ENCODE assay signal across 27 mouse cellular contexts in the genomic region with DNA sequence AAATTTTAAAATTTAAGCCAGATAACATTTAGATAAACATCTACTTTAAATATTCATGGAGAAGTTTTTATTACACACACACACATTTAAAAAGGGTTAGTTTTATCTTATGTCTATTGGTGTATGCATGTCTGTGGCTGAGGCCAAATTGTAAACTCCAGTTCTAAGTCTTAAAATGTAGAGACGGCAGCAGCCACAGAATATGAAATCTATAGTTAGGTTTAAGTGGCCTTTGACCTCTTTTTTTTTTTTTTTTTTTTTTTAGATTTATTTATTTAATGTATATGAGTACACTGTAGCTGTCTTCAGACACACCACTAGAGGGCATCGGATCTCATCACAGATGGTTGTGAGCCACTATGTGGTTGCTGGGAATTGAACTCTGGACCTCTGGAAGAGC. TPM values are rescaled to one million over a fixed set of nuclear protein-coding genes. Genes with fewer than 3 reads are reported as not detected.
A peak's percentile ranks its signal among the peaks of the same experiment; 100 is the strongest.
DNase-seq lines count a peak whose midpoint lies in the region; ATAC-seq and TF ChIP-seq lines count a peak whose summit lies in the region.
"Had no signal": no experiment of that assay in that cellular context is flagged by ENCODE, and none has a peak within 500 bp of the region (broad histone marks: within the 10 kb centered on the region; RNA-seq: fewer than 3 reads in every experiment).

No protein-coding gene starts in this region.

- no peak for TF ChIP-seq EP300 in lung, postnatal 0 days (IDR thresholded peaks at IDR 0.05)
- no peak for TF ChIP-seq EP300 in MEL (IDR thresholded peaks at IDR 0.05; ENCODE audit: low read depth in 1 of 2, low read length in 2 of 2)

- no peaks in the 10 kb centered on the region for H3K36me3 ChIP-seq in kidney, postnatal 0 days (ENCODE audit: insufficient read depth, low read length)
- no peaks in the 10 kb centered on the region for H3K36me3 ChIP-seq in lung, postnatal 0 days (ENCODE audit: insufficient read depth, low read length)
- peaks cover 9 to 84% of the 10 kb centered on the region in 2 experiments for H3K36me3 ChIP-seq in MEL (ENCODE audit: control insufficient read depth in 1 of 2, insufficient read depth in 2 of 2, low read length in 2 of 2)
- H3K36me3 ChIP-seq: embryonic facial prominence, embryonic 12.5 days; hindbrain, embryonic 15.5 days; midbrain, embryonic 12.5 days; neural tube, embryonic 15.5 days; stomach, embryonic 15.5 days had no signal

- no peak overlapping the region for H3K4me2 ChIP-seq in kidney, postnatal 0 days (ENCODE audit: low read length)
- H3K4me2 ChIP-seq in lung, postnatal 0 days (replicated peaks; ENCODE audit: low read depth, low read length): no peak overlapping the region
- H3K4me2 ChIP-seq: embryonic facial prominence, embryonic 12.5 days; hindbrain, embryonic 15.5 days; liver, embryonic 15.5 days; midbrain, embryonic 12.5 days; neural tube, embryonic 15.5 days; stomach, embryonic 15.5 days had no signal

- 68% methylated on average over 2 of the region's 2 CpGs for WGBS in kidney, postnatal 0 days
- WGBS in lung, postnatal 0 days: 84% methylated on average over 2 of the region's 2 CpGs

- no peak overlapping the region for H3K9ac ChIP-seq in kidney, postnatal 0 days (ENCODE audit: low read depth, low read length)
- no peak overlapping the region for H3K9ac ChIP-seq in lung, postnatal 0 days (replicated peaks; ENCODE audit: low read depth)
- H3K9ac ChIP-seq in MEL (ENCODE audit: control insufficient read depth, low read depth, low read length, poor library complexity, severe bottlenecking): no peak overlapping the region
- H3K9ac ChIP-seq: embryonic facial prominence, embryonic 12.5 days; hindbrain, embryonic 15.5 days; liver, embryonic 15.5 days; midbrain, embryonic 12.5 days; neural tube, embryonic 15.5 days; stomach, embryonic 15.5 days had no signal

- H3K27ac ChIP-seq in kidney, postnatal 0 days: no peak overlapping the region
- H3K27ac ChIP-seq in lung, postnatal 0 days (ENCODE audit: low read length): no peak overlapping the region
- H3K27ac ChIP-seq in MEL (ENCODE audit: control insufficient read depth, low read depth, low read length): no peak overlapping the region
- H3K27ac ChIP-seq: embryonic facial prominence, embryonic 12.5 days; hindbrain, embryonic 15.5 days; liver, embryonic 15.5 days; midbrain, embryonic 12.5 days; neural tube, embryonic 15.5 days; stomach, embryonic 15.5 days had no signal

- TF ChIP-seq CTCF in kidney, postnatal 0 days (IDR thresholded peaks at IDR 0.05; ENCODE audit: low read depth): peak; percentile 24; the same call in 1 of the 2 replicates
- peak; percentile 16; the same call in 1 of the 2 replicates for TF ChIP-seq CTCF in lung, postnatal 0 days (IDR thresholded peaks at IDR 0.05)
- no peak; a peak in 1 of 6 replicates for TF ChIP-seq CTCF in MEL (IDR thresholded peaks at IDR 0.05 in 2 of 3, conservative IDR thresholded peaks at IDR 0.05 in 1 of 3; ENCODE audit: control insufficient read depth in 1 of 3, insufficient read depth in 1 of 3, low read depth in 2 of 3, low read length in 3 of 3, poor library complexity in 1 of 3, severe bottlenecking in 1 of 3)

- H3K9me3 ChIP-seq in kidney, postnatal 0 days (replicated peaks; ENCODE audit: low read length): no peaks in the 10 kb centered on the region
- H3K9me3 ChIP-seq in lung, postnatal 0 days (ENCODE audit: low read length): no peaks in the 10 kb centered on the region
- no peaks in the 10 kb centered on the region for H3K9me3 ChIP-seq in MEL (replicated peaks; ENCODE audit: insufficient read depth, low read length)
- H3K9me3 ChIP-seq: embryonic facial prominence, embryonic 12.5 days; heart, embryonic 13.5 days; hindbrain, embryonic 15.5 days; liver, embryonic 15.5 days; megakaryocyte, embryonic 14.5 days; midbrain, embryonic 12.5 days; neural tube, embryonic 15.5 days; stomach, embryonic 15.5 days had no signal

- peaks cover 47% of the 10 kb centered on the region for H3K4me1 ChIP-seq in kidney, postnatal 0 days (replicated peaks; ENCODE audit: insufficient read depth, low read length)
- peaks cover 21% of the 10 kb centered on the region; the same call in 1 of the 2 replicates for H3K4me1 ChIP-seq in lung, postnatal 0 days (ENCODE audit: insufficient read depth, low read depth, low read length)
- peaks cover 39 to 45% of the 10 kb centered on the region in 2 experiments for H3K4me1 ChIP-seq in MEL (ENCODE audit: control insufficient read depth in 1 of 2, insufficient read depth in 2 of 2, low read length in 2 of 2)

- TF ChIP-seq POLR2A in MEL (IDR thresholded peaks at IDR 0.05; ENCODE audit: control insufficient read depth in 1 of 2, insufficient read depth in 1 of 2, low read depth in 1 of 2, low read length in 2 of 2, poor library complexity in 1 of 2): no peak

- no peak overlapping the region for H3K4me3 ChIP-seq in kidney, postnatal 0 days (replicated peaks; ENCODE audit: low read depth, low read length)
- H3K4me3 ChIP-seq in lung, postnatal 0 days (ENCODE audit: low read depth, low read length): no peak overlapping the region
- no peak overlapping the region for H3K4me3 ChIP-seq in MEL (ENCODE audit: control insufficient read depth in 1 of 2, insufficient read depth in 1 of 2, low read depth in 2 of 2, low read length in 2 of 2)
- H3K4me3 ChIP-seq: embryonic facial prominence, embryonic 12.5 days; heart, embryonic 13.5 days; hindbrain, embryonic 15.5 days; liver, embryonic 15.5 days; midbrain, embryonic 12.5 days; neural tube, embryonic 15.5 days; stomach, embryonic 15.5 days had no signal

- no peak for ATAC-seq in kidney, postnatal 0 days (replicated peaks; ENCODE audit: low FRiP score, low read depth)
- ATAC-seq in lung, postnatal 0 days: no peak
- ATAC-seq: forebrain, embryonic 14.5 days had no signal

- no peak for TF ChIP-seq RAD21 in MEL (IDR thresholded peaks at IDR 0.05; ENCODE audit: low read depth, low read length)

- no peak for DNase-seq in kidney, postnatal 0 days (ENCODE audit: low spot score)
- no peak for DNase-seq in kidney, adult 8-10 months
- no peak for DNase-seq in lung, postnatal 0 days (ENCODE audit: low spot score)
- no peak for DNase-seq in lung, adult 18-20 months
- DNase-seq in MEL (ENCODE audit: low read depth, low spot score): no peak
- no peak for DNase-seq in cerebellum, adult 9-10 months
- no peak for DNase-seq in thymus, postnatal 4 days
- DNase-seq: adrenal gland, postnatal 25 days; B cell, adult 2 months; cerebellum, adult 18-20 months; heart, postnatal 10 days; kidney, adult 9 months; kidney, postnatal 14 days; left cerebral cortex, postnatal 4 days; lung, postnatal 4 days; retina, postnatal 1 day; right cerebral cortex, postnatal 14 days; thymus, postnatal 14 days had no signal

- no peaks in the 10 kb centered on the region for H3K27me3 ChIP-seq in kidney, postnatal 0 days (ENCODE audit: insufficient read depth, low read length)
- no peaks in the 10 kb centered on the region for H3K27me3 ChIP-seq in lung, postnatal 0 days (replicated peaks; ENCODE audit: insufficient read depth, low read length)
- no peaks in the 10 kb centered on the region for H3K27me3 ChIP-seq in MEL (ENCODE audit: control insufficient read depth in 1 of 2, insufficient read depth in 2 of 2, low read length in 2 of 2)
- H3K27me3 ChIP-seq: embryonic facial prominence, embryonic 12.5 days; heart, embryonic 13.5 days; hindbrain, embryonic 15.5 days; liver, embryonic 15.5 days; megakaryocyte, embryonic 14.5 days; midbrain, embryonic 12.5 days; neural tube, embryonic 15.5 days; stomach, embryonic 15.5 days had no signal

- H3K79me2 ChIP-seq in MEL (ENCODE audit: control insufficient read depth, insufficient read depth, low read length, poor library complexity): peaks cover 85% of the 10 kb centered on the region

TF ChIP-seq in MEL, 35 proteins besides CTCF, POLR2A, EP300 and RAD21:
- TF ChIP-seq CHD2 (IDR thresholded peaks at IDR 0.05; ENCODE audit: low read length) (no peak), ZNF384 (IDR thresholded peaks at IDR 0.05; ENCODE audit: low read depth, low read length) (peak; percentile 54; the same call in 1 of the 2 replicates), JUND (IDR thresholded peaks at IDR 0.05; ENCODE audit: low read depth, low read length) (no peak), E2F4 (IDR thresholded peaks at IDR 0.05; ENCODE audit: borderline replicate concordance, low read depth, low read length) (no peak), SIN3A (IDR thresholded peaks at IDR 0.05; ENCODE audit: low read length) (no peak), SMC3 (IDR thresholded peaks at IDR 0.05; ENCODE audit: low read depth, low read length) (no peak), UBTF (IDR thresholded peaks at IDR 0.05; ENCODE audit: borderline replicate concordance, insufficient read depth, low read depth, low read length) (no peak)

RNA-seq across cellular contexts. Expression of a gene that starts 6.4 kb away (rescaled TPM):
- 322 and 341 TPM in 2 replicates for polyA plus RNA-seq in kidney, postnatal 0 days (2015; fragmentation: Nextera tagmentation; extraction: Ambion mirVana)
- 244 and 267 TPM in 2 replicates for polyA plus RNA-seq in lung, postnatal 0 days (2015; fragmentation: Nextera tagmentation; extraction: Ambion mirVana)
- total RNA-seq in MEL (2012; rRNA removed): 79.5 and 83.9 TPM in 2 replicates
- polyA plus RNA-seq in MEL (2012; ENCODE audit: insufficient read depth in 1 of 2, insufficient read length in 2 of 2, low read depth in 1 of 2, low replicate concordance in 2 of 2, missing spikeins in 1 of 2): 100 to 1,000 TPM; 139 to 336 TPM

RNA-seq across cellular contexts. Expression of a gene that starts 41.6 kb away (rescaled TPM):
- 22.5 and 24.9 TPM in 2 replicates for polyA plus RNA-seq in kidney, postnatal 0 days (2015; fragmentation: Nextera tagmentation; extraction: Ambion mirVana)
- polyA plus RNA-seq in lung, postnatal 0 days (2015; fragmentation: Nextera tagmentation; extraction: Ambion mirVana): 12.5 and 14.7 TPM in 2 replicates
- total RNA-seq in MEL (2012; rRNA removed): 20.0 and 22.2 TPM in 2 replicates
- polyA plus RNA-seq in MEL (2012; ENCODE audit: insufficient read depth in 1 of 2, insufficient read length in 2 of 2, low read depth in 1 of 2, low replicate concordance in 2 of 2, missing spikeins in 1 of 2): 10 to 100 TPM in 1 of 2 experiments, not detected in 1; 24.7 TPM

Comparison
In these comparisons a context has a peak if more than half of its experiments do, and no peak if none do; other contexts are left out.
1. CTCF ChIP-seq: peak in kidney, postnatal 0 days (single experiment) and lung, postnatal 0 days (single experiment); none in MEL (0 of 3).